Mouse (Mus musculus) thymus, postnatal 25 days (tissue): ENCODE data around the gene Il12rb1.

ENCODE experiments used
- DNase-seq: peaks from one replicate; pipeline ENCODE4 v3.0.0; 2022

The Il12rb1 gene

GRCm38 (mm10) chr8:70774740-70775139, 33.5 kb upstream of the Il12rb1 start:
- no peak for DNase-seq

- DNase-seq = no peak
Observed at GRCm38 (mm10) chr8:70775227-70775626, 33.0 kb upstream of the Il12rb1 start.

- no peak for DNase-seq
Observed at GRCm38 (mm10) chr8:70775851-70776495, 32.3 kb upstream of the Il12rb1 start.

- peak; percentile 99 for DNase-seq
Observed at GRCm38 (mm10) chr8:70776496-70777444, 31.5 kb upstream of the Il12rb1 start, which contains the start of gene Pik3r2. Pik3r2 (minus strand) TSS chr8:70776713.

GRCm38 (mm10) chr8:70780093-70780492, 28.2 kb upstream of the Il12rb1 start:
- no peak for DNase-seq

- DNase-seq = no peak
Observed at GRCm38 (mm10) chr8:70786291-70787050, 21.8 kb upstream of the Il12rb1 start.

GRCm38 (mm10) chr8:70787051-70787445, 21.2 kb upstream of the Il12rb1 start:
- DNase-seq = no peak

GRCm38 (mm10) chr8:70787941-70788667, 20.1 kb upstream of the Il12rb1 start:
- no peak for DNase-seq

GRCm38 (mm10) chr8:70789046-70789445, 19.2 kb upstream of the Il12rb1 start:
- no peak for DNase-seq

GRCm38 (mm10) chr8:70790846-70791245, 17.4 kb upstream of the Il12rb1 start:
- DNase-seq = no peak

GRCm38 (mm10) chr8:70791294-70791701, 17.0 kb upstream of the Il12rb1 start:
- DNase-seq = peak; percentile 83

GRCm38 (mm10) chr8:70791975-70792691, 16.1 kb upstream of the Il12rb1 start:
- DNase-seq = peak; percentile 100

- DNase-seq = no peak
Observed at GRCm38 (mm10) chr8:70792700-70793099, 15.5 kb upstream of the Il12rb1 start.

GRCm38 (mm10) chr8:70794215-70794614, 14.0 kb upstream of the Il12rb1 start:
- no peak for DNase-seq

- no peak for DNase-seq
Observed at GRCm38 (mm10) chr8:70795370-70795769, 12.9 kb upstream of the Il12rb1 start.

GRCm38 (mm10) chr8:70796403-70797080, 11.7 kb upstream of the Il12rb1 start:
- no peak for DNase-seq

- DNase-seq = peak; percentile 82
Observed at GRCm38 (mm10) chr8:70797081-70798070, 10.9 kb upstream of the Il12rb1 start.

- no peak for DNase-seq
Observed at GRCm38 (mm10) chr8:70798281-70798680, 10.0 kb upstream of the Il12rb1 start.

GRCm38 (mm10) chr8:70800648-70801047, 7.6 kb upstream of the Il12rb1 start:
- DNase-seq = no peak

GRCm38 (mm10) chr8:70801156-70801555, 7.1 kb upstream of the Il12rb1 start:
- DNase-seq = peak; percentile 76
